Mouse (Mus musculus): Measurements from ENCODE around the gene Plppr5. TPM values are rescaled to one million over a fixed set of nuclear protein-coding genes. Genes with fewer than 3 reads are reported as not detected.

Gene Plppr5
- not detected in 2 replicates for polyA plus RNA-seq (2012; ENCODE audit: insufficient read depth, insufficient read length, low replicate concordance, missing spikeins)

GRCm38 (mm10) chr3:117574529-117575252, at the start of gene Plppr5:
Gene Plppr5 (plus strand): TSS chr3:117574836.
- H3K27ac ChIP-seq (ENCODE audit: insufficient read depth, low read depth, low read length): peak within 1 kb of the TSS; percentile 89
- peaks cover 5% of the 10 kb centered on the region; the same call in 1 of the 2 replicates for H3K4me1 ChIP-seq (ENCODE audit: control insufficient read depth, insufficient read depth, low read length)
- 11% methylated on average over 20 of the region's 20 CpGs for WGBS
- H3K4me3 ChIP-seq (ENCODE audit: insufficient read depth, low read depth, low read length): peak within 1 kb of the TSS; percentile 82
- no peak for TF ChIP-seq CTCF (IDR thresholded peaks at IDR 0.05; ENCODE audit: insufficient read depth, low read depth, low read length)
- 0 out of 2 replicates have a peak, but pooled peaks have one; percentile 11 for TF ChIP-seq POLR2A (IDR thresholded peaks at IDR 0.05; ENCODE audit: insufficient read depth, low read depth, low read length)

DNA sequence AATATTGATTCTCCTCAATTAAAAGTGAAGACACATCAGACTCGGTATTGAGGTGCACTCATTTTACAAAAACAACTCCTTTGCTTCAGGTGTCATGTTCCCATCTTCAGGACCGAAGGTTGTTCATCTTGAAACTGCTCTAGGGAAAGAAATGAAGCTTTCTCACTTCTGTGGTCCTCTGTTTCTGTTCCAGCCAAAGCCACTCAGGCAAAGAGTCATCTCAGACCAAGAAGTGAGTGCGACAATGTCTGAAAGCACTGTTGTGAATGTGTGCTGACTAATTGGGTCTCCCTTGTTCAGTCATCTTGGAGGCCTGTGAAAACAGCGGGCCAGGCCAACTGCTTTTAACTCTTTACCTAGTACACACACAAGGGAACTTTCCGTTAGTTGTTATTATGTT, 24.7 kb upstream of the Plppr5 start:
- Histone ChIP-seq H3K4me1 (ENCODE audit: control insufficient read depth, insufficient read depth, low read length) (no peaks in the 10 kb centered on the region), H3K27ac (ENCODE audit: insufficient read depth, low read depth, low read length) (no peak overlapping the region), H3K4me3 (ENCODE audit: insufficient read depth, low read depth, low read length) (no peak overlapping the region)
- WGBS: 71% methylated on average over 5 of the region's 5 CpGs
- no peak for TF ChIP-seq POLR2A (IDR thresholded peaks at IDR 0.05; ENCODE audit: insufficient read depth, low read depth, low read length)
- TF ChIP-seq CTCF (IDR thresholded peaks at IDR 0.05; ENCODE audit: insufficient read depth, low read depth, low read length): no peak

GRCm38 (mm10) chr3:117550526-117550925, 24.1 kb upstream of the Plppr5 start:
- Histone ChIP-seq H3K27ac (ENCODE audit: insufficient read depth, low read depth, low read length) (no peak overlapping the region), H3K4me3 (ENCODE audit: insufficient read depth, low read depth, low read length) (no peak overlapping the region), H3K4me1 (ENCODE audit: control insufficient read depth, insufficient read depth, low read length) (no peaks in the 10 kb centered on the region)
- 97% methylated on average over 4 of the region's 4 CpGs for WGBS
- TF ChIP-seq CTCF (IDR thresholded peaks at IDR 0.05; ENCODE audit: insufficient read depth, low read depth, low read length) (no peak), POLR2A (IDR thresholded peaks at IDR 0.05; ENCODE audit: insufficient read depth, low read depth, low read length) (no peak)

- no peaks in the 10 kb centered on the region for H3K4me1 ChIP-seq (ENCODE audit: control insufficient read depth, insufficient read depth, low read length)
- TF ChIP-seq CTCF (IDR thresholded peaks at IDR 0.05; ENCODE audit: insufficient read depth, low read depth, low read length): no peak
- TF ChIP-seq POLR2A (IDR thresholded peaks at IDR 0.05; ENCODE audit: insufficient read depth, low read depth, low read length): no peak
- 82% methylated on average over 1 of the region's 1 CpGs for WGBS
- no peak overlapping the region for H3K27ac ChIP-seq (ENCODE audit: insufficient read depth, low read depth, low read length)
- H3K4me3 ChIP-seq (ENCODE audit: insufficient read depth, low read depth, low read length): no peak overlapping the region
Observed at GRCm38 (mm10) chr3:117556972-117557371, 17.7 kb upstream of the Plppr5 start.

- H3K27ac ChIP-seq (ENCODE audit: insufficient read depth, low read depth, low read length): peak overlapping the region; percentile 89
- WGBS: under 1% methylated on average over 74 of the region's 74 CpGs
Observed at GRCm38 (mm10) chr3:117575253-117575927, 754 bp downstream of the Plppr5 start.

DNA sequence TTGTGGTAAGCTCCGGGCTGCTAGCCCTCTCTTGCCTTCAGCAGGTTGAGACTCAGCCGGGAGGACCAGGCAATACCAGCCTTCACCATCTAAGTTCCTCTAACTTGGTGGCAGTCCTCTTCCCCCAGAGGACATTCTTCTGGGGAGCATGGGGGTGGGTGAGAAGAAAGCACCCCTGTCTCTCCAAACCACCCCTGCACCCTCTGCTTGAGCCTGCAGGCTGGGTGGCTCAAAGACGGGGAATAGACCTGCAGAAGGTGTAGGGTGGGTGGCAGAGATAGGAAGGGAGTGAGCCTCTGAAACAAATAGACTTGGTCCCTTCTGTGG, 1.3 kb downstream of the Plppr5 start:
- TF ChIP-seq CTCF (IDR thresholded peaks at IDR 0.05; ENCODE audit: insufficient read depth, low read depth, low read length) (no peak), POLR2A (IDR thresholded peaks at IDR 0.05; ENCODE audit: insufficient read depth, low read depth, low read length) (no peak)
- peaks cover 5% of the 10 kb centered on the region; the same call in 1 of the 2 replicates for H3K4me1 ChIP-seq (ENCODE audit: control insufficient read depth, insufficient read depth, low read length)
- peak overlapping the region; percentile 82 for H3K4me3 ChIP-seq (ENCODE audit: insufficient read depth, low read depth, low read length)
- peak overlapping the region; percentile 89 for H3K27ac ChIP-seq (ENCODE audit: insufficient read depth, low read depth, low read length)
- 7% methylated on average over 3 of the region's 3 CpGs for WGBS

More at GRCm38 (mm10) chr3:117575253-117575927, 754 bp downstream of the Plppr5 start:
- peak overlapping the region; percentile 82 for H3K4me3 ChIP-seq (ENCODE audit: insufficient read depth, low read depth, low read length)
- peaks cover 5% of the 10 kb centered on the region; the same call in 1 of the 2 replicates for H3K4me1 ChIP-seq (ENCODE audit: control insufficient read depth, insufficient read depth, low read length)
- no peak for TF ChIP-seq POLR2A (IDR thresholded peaks at IDR 0.05; ENCODE audit: insufficient read depth, low read depth, low read length)
- TF ChIP-seq CTCF (IDR thresholded peaks at IDR 0.05; ENCODE audit: insufficient read depth, low read depth, low read length): no peak

DNA sequence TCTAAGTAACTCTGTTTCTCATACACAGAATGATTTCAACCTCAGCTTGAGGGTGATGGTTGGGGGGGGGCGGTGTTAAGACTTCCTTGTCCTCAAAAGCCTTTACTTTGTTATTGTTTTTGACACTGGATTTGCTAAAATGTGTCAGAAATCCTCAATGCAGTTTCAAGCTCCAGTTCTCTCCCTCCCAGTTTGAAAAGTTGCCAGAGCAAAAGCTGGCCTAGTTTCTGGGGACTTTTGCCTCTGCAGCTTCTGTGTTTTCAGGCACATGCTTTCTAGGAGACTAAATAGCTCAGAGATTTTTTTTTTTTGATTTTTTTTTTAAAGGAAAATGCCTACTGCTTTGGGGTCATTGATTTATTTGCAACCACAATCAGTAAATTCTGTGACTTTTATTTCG, 2.7 kb downstream of the Plppr5 start:
- peaks cover 5% of the 10 kb centered on the region; the same call in 1 of the 2 replicates for H3K4me1 ChIP-seq (ENCODE audit: control insufficient read depth, insufficient read depth, low read length)
- 51% methylated on average over 2 of the region's 2 CpGs for WGBS

GRCm38 (mm10) chr3:117582628-117583027, 8.0 kb downstream of the Plppr5 start:
- WGBS: 39% methylated on average over 2 of the region's 2 CpGs
- TF ChIP-seq CTCF (IDR thresholded peaks at IDR 0.05; ENCODE audit: insufficient read depth, low read depth, low read length) (no peak), POLR2A (IDR thresholded peaks at IDR 0.05; ENCODE audit: insufficient read depth, low read depth, low read length) (no peak)
- Histone ChIP-seq H3K4me3 (ENCODE audit: insufficient read depth, low read depth, low read length) (no peak overlapping the region), H3K27ac (ENCODE audit: insufficient read depth, low read depth, low read length) (no peak overlapping the region), H3K4me1 (ENCODE audit: control insufficient read depth, insufficient read depth, low read length) (no peaks in the 10 kb centered on the region)

More for the DNA sequence above, 2.7 kb downstream of the Plppr5 start:
- Histone ChIP-seq H3K27ac (ENCODE audit: insufficient read depth, low read depth, low read length) (peak overlapping the region; percentile 55; the same call in 1 of the 2 replicates), H3K4me3 (ENCODE audit: insufficient read depth, low read depth, low read length) (peak overlapping the region; percentile 25; the same call in 1 of the 2 replicates)
- TF ChIP-seq POLR2A (IDR thresholded peaks at IDR 0.05; ENCODE audit: insufficient read depth, low read depth, low read length) (no peak), CTCF (IDR thresholded peaks at IDR 0.05; ENCODE audit: insufficient read depth, low read depth, low read length) (no peak)

GRCm38 (mm10) chr3:117602404-117602803, 27.8 kb downstream of the Plppr5 start:
- 20% methylated on average over 1 of the region's 1 CpGs for WGBS
- no peak overlapping the region for H3K27ac ChIP-seq (ENCODE audit: insufficient read depth, low read depth, low read length)
- no peak overlapping the region for H3K4me3 ChIP-seq (ENCODE audit: insufficient read depth, low read depth, low read length)
- no peak for TF ChIP-seq POLR2A (IDR thresholded peaks at IDR 0.05; ENCODE audit: insufficient read depth, low read depth, low read length)
- TF ChIP-seq CTCF (IDR thresholded peaks at IDR 0.05; ENCODE audit: insufficient read depth, low read depth, low read length): no peak
- no peaks in the 10 kb centered on the region for H3K4me1 ChIP-seq (ENCODE audit: control insufficient read depth, insufficient read depth, low read length)
